Mouse (Mus musculus) gastrocnemius, adult 2 months (tissue): ENCODE measurements around the gene Lap3. TPM values are rescaled to one million over a fixed set of nuclear protein-coding genes. Genes with fewer than 3 reads are reported as not detected.
A peak's percentile ranks its signal among the peaks of the same experiment; 100 is the strongest.

ENCODE experiments used
- DNase-seq: peaks from one replicate; pipeline ENCODE4 v3.0.0; 2022
- H3K27ac ChIP-seq: fragments of 200-600 bp; 2 replicates; pipeline ENCODE4 v1.8.1; 2022; ENCODE audit warnings: mild to moderate bottlenecking
- H3K4me3 ChIP-seq: fragments of 200-600 bp; 2 replicates; pipeline ENCODE4 v1.8.1; 2022; ENCODE audit warnings: mild to moderate bottlenecking, moderate library complexity
- CTCF ChIP-seq: fragments of 200-600 bp; IDR thresholded peaks from 2 replicates; pipeline ENCODE4 v1.8.1; 2022; ENCODE audit warnings: antibody characterized with exemption, mild to moderate bottlenecking, moderate library complexity
- intact Hi-C: fragments of 180-260 bp; cut with DNase I; formaldehyde crosslinking; loops from one replicate; pipeline ENCODE4 v1.15.1; 2025
- total RNA-seq, 2 experiments: library from RNA; stranded (reverse); gene quantifications; 2 replicates each; pipeline ENCODE4 v1.2.3; 2021

Lap3 gene
- total RNA-seq, 2 experiments from 2014 or later: 54.2 to 54.5 TPM

DNA sequence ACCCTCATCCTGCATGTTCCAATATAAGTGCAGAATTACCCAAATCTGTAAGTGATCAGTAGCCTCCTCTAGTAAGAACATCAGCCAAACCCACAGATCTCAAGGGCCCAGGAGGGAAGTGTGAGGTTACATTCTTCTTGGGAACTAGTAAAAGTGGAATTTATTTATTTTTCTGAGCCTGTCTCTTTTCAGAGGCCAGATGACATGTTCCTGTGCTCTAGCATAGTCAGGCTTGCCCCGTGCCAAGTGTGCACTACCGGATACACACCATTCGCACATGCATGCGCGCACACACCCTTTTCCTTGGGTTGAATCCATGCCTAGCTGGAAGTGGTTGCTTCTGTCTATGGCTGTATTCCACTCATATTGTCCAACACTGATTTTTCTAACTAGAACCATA lies 17.4 kb upstream of the Lap3 start:
- intact Hi-C loops: loop anchor here (2.0 to 5.0 kb wide), 2 partner anchors 57 to 193 kb away; partner anchors contain the start of gene Ncapg
- no peak for TF ChIP-seq CTCF
- no peak overlapping the region for H3K4me3 ChIP-seq
- DNase-seq: no peak
- H3K27ac ChIP-seq: no peak overlapping the region

DNA sequence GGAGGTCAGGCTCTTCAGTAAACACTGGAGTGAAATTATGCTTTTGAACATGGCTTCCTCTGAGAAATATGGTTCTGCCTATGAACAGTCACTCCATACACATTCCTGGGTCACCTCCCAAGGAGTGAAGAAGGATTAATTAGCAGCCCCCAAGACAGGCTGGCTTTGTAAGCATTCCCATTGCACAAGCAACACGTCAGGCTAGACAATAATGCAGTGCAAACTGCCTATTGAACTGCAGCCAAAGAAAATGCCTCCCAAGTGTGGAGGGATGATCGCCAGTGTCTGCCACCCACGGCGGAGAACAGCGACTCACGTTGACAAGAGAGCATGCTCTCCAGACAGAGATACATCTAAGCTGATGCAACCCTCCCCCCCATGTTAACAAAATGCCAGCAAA lies 16.9 kb upstream of the Lap3 start:
- no peak for DNase-seq
- no peak for TF ChIP-seq CTCF
- no peak overlapping the region for H3K4me3 ChIP-seq
- intact Hi-C loops: loop anchor here (5.0 kb wide), 1 partner anchor 56 kb away; no protein-coding TSS in a partner anchor
- H3K27ac ChIP-seq: no peak overlapping the region

DNA sequence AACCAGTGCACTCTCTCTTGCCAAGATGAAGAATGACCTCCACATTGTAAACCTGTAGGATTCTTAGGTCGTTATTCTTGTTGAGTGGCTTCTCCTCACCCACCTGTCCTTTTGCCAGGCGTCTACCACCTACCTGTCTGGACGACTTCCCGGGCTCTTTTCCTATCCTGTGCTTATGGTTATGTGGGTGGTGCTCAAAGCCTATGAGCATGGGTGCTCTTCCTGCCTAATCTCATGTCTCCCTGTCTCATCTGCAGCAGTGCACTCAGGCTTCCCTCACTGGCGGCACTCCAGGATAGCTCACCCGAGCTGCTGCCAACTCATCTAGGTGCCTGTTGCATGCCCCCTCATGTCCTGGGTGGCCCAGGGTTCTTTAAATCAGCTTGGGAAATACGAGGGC lies 15.6 kb upstream of the Lap3 start:
- intact Hi-C loops: loop anchor here (5.0 kb wide), 1 partner anchor 55 kb away; no protein-coding TSS in a partner anchor
- no peak overlapping the region for H3K4me3 ChIP-seq
- no peak for TF ChIP-seq CTCF
- H3K27ac ChIP-seq: no peak overlapping the region
- no peak for DNase-seq

DNA sequence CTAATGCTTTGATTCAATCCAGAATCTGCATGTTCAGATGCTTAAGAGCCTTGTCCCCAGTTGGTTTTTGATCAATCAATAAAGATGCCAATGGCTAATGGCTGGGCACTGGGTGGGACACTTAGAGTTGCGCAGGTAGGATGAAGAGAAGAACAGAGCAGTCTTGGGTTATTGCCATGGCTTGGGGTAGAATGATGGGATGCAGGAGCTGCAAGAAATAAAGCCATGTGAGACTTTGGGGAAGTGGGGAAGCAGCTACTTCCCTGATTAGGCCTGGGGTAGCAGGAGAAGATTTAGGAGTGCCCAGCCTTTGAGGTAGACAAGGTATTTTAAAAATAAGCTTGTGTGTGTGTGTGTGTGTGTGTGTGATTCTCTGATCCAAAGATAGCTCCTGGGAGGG lies 13.1 kb upstream of the Lap3 start:
- H3K4me3 ChIP-seq: no peak overlapping the region
- intact Hi-C loops: no loop called here
- TF ChIP-seq CTCF: no peak
- no peak overlapping the region for H3K27ac ChIP-seq
- DNase-seq: no peak

DNA sequence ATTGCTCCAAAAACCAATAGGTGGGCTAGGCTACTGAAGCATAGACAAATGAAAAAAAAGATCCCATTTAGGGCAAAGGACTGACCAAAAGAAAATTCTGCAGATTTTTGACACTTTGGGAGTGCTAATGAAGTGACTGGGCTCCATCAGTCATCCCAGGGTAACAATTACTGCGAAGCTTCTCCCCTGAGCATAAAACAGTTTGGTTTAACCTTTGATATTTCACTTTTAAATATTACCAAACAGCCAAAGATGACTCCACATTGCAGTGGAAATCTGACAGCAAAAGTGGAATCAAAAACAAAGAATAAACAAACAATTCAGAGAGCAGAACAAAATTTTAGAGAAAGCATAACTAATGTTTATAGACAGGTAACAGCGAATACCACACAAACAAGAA lies 12.0 kb upstream of the Lap3 start:
- Histone ChIP-seq H3K27ac (no peak overlapping the region), H3K4me3 (no peak overlapping the region)
- intact Hi-C loops: no loop called here
- DNase-seq: no peak
- TF ChIP-seq CTCF: no peak

DNA sequence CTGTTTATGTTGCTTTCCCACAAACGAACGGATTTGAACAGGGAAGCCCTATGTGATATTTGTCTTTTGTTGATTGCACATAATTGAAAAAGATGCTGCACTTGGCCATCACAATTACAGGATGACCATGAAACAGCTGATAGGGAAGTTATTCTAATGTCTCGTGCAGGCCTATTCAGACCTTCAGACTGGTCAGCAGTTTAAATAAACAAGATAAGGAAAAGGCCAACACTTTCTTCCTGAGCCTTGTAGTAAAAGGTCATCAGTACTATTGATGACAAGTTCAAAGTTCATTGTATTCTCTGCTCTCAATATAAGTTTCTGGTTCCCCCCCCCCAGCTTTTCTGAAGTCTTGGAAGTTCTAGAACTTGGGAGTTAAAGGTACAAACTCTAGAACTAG lies 10.6 kb upstream of the Lap3 start:
- intact Hi-C loops: no loop called here
- no peak for TF ChIP-seq CTCF
- H3K4me3 ChIP-seq: no peak overlapping the region
- no peak overlapping the region for H3K27ac ChIP-seq
- no peak for DNase-seq

DNA sequence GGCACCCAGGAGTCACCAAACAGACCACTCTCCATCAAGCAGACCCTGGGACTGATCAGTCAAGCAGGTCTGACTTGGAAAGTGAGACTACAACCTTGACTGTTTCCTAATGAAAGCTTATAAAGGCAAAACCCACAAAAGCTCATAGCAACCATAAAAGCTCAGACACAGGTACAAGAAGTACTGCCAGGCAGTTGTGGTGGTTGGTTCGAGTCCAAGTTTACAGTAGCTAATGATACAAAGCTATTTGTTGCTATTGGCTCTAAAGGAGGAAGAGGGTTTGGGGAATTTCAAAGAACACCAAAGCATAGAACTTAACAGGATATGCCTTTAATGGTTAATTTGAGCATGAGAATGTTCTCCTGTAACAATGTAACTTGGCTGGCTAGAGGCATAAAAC lies 9.5 kb upstream of the Lap3 start:
- Histone ChIP-seq H3K27ac (no peak overlapping the region), H3K4me3 (no peak overlapping the region)
- TF ChIP-seq CTCF: no peak
- intact Hi-C loops: no loop called here
- DNase-seq: no peak

DNA sequence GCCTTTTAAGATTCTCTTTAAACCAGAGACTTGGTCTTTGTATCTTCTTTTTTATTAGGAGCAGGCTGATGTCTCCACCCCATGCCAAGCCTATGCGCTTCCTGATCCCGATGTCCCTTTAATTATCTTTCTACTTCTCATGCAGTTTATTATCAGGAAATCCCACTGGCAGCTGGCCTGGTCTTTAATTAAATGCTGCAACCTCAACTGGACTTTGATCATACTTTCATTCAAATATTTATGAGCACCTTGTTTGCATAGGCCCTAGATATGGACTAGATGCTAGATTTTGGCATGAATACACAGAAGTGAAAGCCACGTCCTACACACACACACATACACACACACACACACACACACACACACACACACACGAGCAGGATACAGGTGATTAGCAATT lies 1.4 kb upstream of the Lap3 start:
- intact Hi-C loops: loop anchor here (2.0 to 5.0 kb wide), 2 partner anchors 41 to 366 kb away; partner anchors contain the start of genes Lcorl and Qdpr
- TF ChIP-seq CTCF: no peak

DNA sequence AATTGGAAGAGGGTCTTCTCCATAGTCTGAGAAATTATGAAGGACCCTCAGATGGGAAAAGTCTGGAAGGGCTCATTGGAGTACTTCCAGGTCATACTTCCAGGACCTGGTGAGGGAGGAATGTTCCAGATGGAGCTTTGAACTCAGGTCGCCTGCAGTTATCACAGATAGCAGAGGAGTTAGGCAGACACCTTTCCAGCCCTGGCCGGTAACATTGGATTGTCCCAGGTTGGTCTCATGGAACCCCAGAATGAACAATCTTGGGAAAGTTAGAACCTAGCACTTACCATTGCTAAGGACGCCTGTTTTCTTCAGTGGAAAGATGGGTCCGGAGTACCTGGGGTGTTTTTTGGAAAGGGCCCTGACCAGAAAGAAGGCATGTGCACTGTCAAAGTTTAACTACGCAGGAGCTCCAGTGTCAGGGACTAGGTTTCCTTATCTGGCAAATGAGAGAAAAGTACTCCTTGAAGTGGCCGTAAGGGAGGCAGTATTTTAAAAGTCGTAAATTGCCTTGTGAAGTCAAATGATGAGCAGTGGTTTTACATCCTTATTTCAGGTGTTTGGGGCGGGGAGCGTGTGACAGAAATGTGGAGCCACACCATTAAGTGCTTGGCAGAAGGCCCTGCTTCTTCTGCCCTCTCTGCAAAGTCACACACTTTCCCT lies 1.1 kb downstream of the Lap3 start:
- H3K4me3 ChIP-seq: peak overlapping the region; percentile 75
- intact Hi-C loops: loop anchor here (5.0 kb wide), 1 partner anchor 363 kb away; the partner anchor contains the start of gene Lcorl
- no peak for DNase-seq

More for the DNA sequence above, 1.4 kb upstream of the Lap3 start:
- Histone ChIP-seq H3K4me3 (no peak overlapping the region), H3K27ac (no peak overlapping the region)
- DNase-seq: no peak

DNA sequence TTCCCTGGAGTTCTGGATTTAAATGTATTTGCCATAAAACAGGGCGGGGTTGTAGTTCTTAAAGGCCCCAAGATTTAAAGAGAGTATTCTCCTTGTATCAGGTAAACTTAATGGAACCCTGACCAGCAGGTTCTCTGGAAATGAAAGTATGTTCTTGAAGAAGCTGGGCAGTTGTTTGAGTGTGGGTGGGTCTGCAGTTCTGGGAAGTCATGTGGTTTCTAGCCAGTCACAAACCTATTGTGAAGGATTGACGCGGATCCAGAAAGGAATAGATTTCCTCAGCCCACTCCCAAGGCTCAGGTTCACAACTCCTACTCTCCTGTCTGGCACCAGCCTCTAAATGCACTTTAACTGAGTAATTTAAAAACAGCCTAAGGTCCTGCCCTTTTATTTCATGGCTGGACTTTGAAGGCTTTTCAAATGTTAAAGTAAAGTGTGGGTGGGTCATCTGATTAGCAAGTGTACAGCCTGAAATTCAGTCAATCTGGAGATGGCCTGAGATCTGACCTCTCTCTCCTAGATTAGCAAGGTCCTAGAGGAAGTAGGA lies 2.3 kb downstream of the Lap3 start:
- Histone ChIP-seq H3K4me3 (no peak overlapping the region), H3K27ac (no peak overlapping the region)
- no peak for DNase-seq
- intact Hi-C loops: no loop called here
- no peak for TF ChIP-seq CTCF

More for the DNA sequence above, 1.1 kb downstream of the Lap3 start:
- TF ChIP-seq CTCF: no peak
- peak overlapping the region; percentile 95 for H3K27ac ChIP-seq

DNA sequence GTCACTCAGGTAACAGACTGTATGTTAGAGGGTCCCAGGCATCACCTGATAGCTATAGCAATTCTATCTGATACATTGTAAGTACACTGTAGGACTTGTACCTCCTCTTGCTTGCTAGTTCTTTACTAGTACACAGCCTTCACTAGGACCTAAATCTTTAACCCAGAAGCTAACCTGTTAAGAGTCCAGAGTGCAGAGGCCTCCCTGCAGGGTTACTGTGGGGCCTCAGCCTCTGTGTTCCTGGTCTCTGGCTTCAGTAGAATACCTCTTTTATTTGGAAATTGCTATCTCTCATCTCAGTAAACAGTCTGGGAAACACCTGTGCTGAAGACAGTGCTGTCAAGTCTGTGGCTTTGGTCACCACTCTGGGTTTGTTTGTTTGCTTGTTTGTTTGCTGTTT lies 2.9 kb downstream of the Lap3 start:
- no peak for TF ChIP-seq CTCF
- intact Hi-C loops: no loop called here
- DNase-seq: no peak
- no peak overlapping the region for H3K4me3 ChIP-seq
- no peak overlapping the region for H3K27ac ChIP-seq

DNA sequence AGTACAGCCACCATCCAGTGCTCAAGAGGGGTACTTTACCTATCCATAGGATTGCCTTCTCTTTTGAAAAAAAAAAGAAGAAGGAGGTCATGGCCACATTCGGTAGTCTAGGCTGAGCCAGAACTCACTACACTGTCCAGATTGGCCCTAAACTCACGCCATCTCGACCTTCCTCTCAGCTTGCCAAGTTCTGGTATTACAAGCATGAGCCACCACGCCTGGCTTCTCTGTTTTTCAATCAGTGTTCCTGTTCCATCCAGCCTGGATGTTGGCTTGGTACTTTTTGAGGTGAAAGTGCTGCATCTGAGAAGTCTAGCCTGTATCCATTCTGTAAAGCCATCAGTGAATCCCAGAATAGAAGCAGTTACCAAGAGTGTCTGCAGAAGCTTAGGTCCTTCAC lies 3.3 kb downstream of the Lap3 start:
- TF ChIP-seq CTCF: no peak
- Histone ChIP-seq H3K4me3 (no peak overlapping the region), H3K27ac (no peak overlapping the region)
- intact Hi-C loops: no loop called here
- no peak for DNase-seq

DNA sequence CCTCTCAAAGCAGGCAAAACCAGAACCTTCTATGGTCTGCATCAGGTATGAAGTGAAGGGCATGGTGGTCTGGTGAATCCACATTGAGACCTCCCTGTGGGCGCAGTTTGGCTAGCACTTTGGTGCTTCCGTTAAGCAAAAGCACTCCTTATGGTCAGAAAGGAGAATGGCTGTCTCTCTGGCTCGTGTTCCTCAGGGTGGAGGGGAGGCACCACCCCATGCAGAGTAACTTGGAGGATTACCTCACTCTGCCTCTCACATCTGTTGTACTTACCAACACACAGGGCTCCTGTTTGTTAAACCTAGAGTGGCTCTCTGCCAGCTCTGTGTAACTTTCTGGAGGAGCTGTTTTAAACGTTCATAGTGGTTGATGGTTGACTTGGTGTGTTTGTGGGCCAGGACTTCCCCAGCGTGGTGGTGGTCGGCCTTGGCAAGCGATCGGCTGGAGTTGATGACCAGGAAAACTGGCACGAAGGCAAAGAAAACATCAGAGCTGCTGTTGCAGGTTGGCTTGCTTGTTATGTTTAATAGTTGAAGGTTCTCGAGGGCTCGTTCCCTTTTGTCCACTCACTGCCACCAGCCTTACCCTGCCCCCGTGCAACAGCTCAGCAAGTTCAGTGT lies 3.9 kb downstream of the Lap3 start:
- Histone ChIP-seq H3K4me3 (no peak overlapping the region), H3K27ac (no peak overlapping the region)
- DNase-seq: no peak
- intact Hi-C loops: loop anchor here (1.0 kb wide), 1 partner anchor 16 kb away; no protein-coding TSS in a partner anchor
- no peak for TF ChIP-seq CTCF
